Mouse (Mus musculus) T-helper 17 cell (primary cell): ENCODE data around the gene Usp29.

ENCODE experiments used
- in situ Hi-C, 2 experiments: fragments of 300-600 bp; cut with MboI, MseI; formaldehyde crosslinking; loops; 1 replicate in 1 of 2; 2 replicates in 1 of 2; pipeline ENCODE4 v1.15.1; 2025; ENCODE audit warnings: high pct_unique_total_duplicates in 2 of 2

Gene Usp29

GRCm38 (mm10) chr7:6816706-6817376 is 86.5 kb downstream of the Usp29 start:
- in situ Hi-C loops: no loop called here

- in situ Hi-C loops: no loop called here
Observed at GRCm38 (mm10) chr7:6820296-6820695, 89.9 kb downstream of the Usp29 start.

GRCm38 (mm10) chr7:6822633-6823032 is 92.3 kb downstream of the Usp29 start:
- in situ Hi-C loops: no loop called here

GRCm38 (mm10) chr7:6823673-6824072 is 93.3 kb downstream of the Usp29 start:
- in situ Hi-C loops: no loop called here

- in situ Hi-C loops: no loop called here
Observed at GRCm38 (mm10) chr7:6825966-6826647, 95.7 kb downstream of the Usp29 start.

GRCm38 (mm10) chr7:6829148-6829547 is 98.8 kb downstream of the Usp29 start:
- in situ Hi-C loops: no loop called here

GRCm38 (mm10) chr7:6834950-6835349 is 104.6 kb downstream of the Usp29 start:
- in situ Hi-C loops: no loop called here

GRCm38 (mm10) chr7:6835351-6835750 is 105.0 kb downstream of the Usp29 start:
- in situ Hi-C loops: no loop called here

GRCm38 (mm10) chr7:6837297-6837925 is 107.0 kb downstream of the Usp29 start:
- in situ Hi-C loops: no loop called here

- in situ Hi-C loops: no loop called here
Observed at GRCm38 (mm10) chr7:6837926-6838554, 107.7 kb downstream of the Usp29 start.

GRCm38 (mm10) chr7:6840860-6841259 is 110.5 kb downstream of the Usp29 start:
- in situ Hi-C loops: no loop called here

- in situ Hi-C loops: no loop called here
Observed at GRCm38 (mm10) chr7:6849495-6849894, 119.1 kb downstream of the Usp29 start.

GRCm38 (mm10) chr7:6850321-6850720 is 119.9 kb downstream of the Usp29 start:
- in situ Hi-C loops: no loop called here

GRCm38 (mm10) chr7:6851256-6851655 is 120.9 kb downstream of the Usp29 start:
- in situ Hi-C loops: no loop called here

GRCm38 (mm10) chr7:6851717-6852503 is 121.5 kb downstream of the Usp29 start:
- in situ Hi-C loops: no loop called here

GRCm38 (mm10) chr7:6855613-6856405 is 125.4 kb downstream of the Usp29 start:
- in situ Hi-C loops: no loop called here

- in situ Hi-C loops: no loop called here
Observed at GRCm38 (mm10) chr7:6858694-6859270, 128.4 kb downstream of the Usp29 start.

- in situ Hi-C loops: no loop called here
Observed at GRCm38 (mm10) chr7:6860689-6861088, 130.3 kb downstream of the Usp29 start.

GRCm38 (mm10) chr7:6866351-6866750 is 136.0 kb downstream of the Usp29 start:
- in situ Hi-C loops: no loop called here

- in situ Hi-C loops: no loop called here
Observed at GRCm38 (mm10) chr7:6868831-6869230, 138.5 kb downstream of the Usp29 start.
